Mouse (Mus musculus) left cerebral cortex, postnatal 4 days (tissue): ENCODE measurements around the gene Slc4a2. TPM values are rescaled to one million over a fixed set of nuclear protein-coding genes. Genes with fewer than 3 reads are reported as not detected.
A peak's percentile ranks its signal among the peaks of the same experiment; 100 is the strongest.
"Not testable (repeated sequence)": the region's sequence is repeated elsewhere in the genome, so short reads cannot be mapped to it uniquely, and the experiment has no call there.

Experiments used
- DNase-seq: peaks from one replicate; pipeline ENCODE4 v3.0.0-alpha.2; 2022
- intact Hi-C: fragments of 180-260 bp; cut with DNase I; formaldehyde crosslinking; loops from one replicate; pipeline ENCODE4 v1.15.1; 2025
- total RNA-seq, 2 experiments: library from RNA; stranded (reverse); gene quantifications; 2 replicates each; pipeline ENCODE4 v1.2.3; 2021

Slc4a2 gene
- total RNA-seq, 2 experiments from 2014 or later: 26.9 to 30.4 TPM

DNA sequence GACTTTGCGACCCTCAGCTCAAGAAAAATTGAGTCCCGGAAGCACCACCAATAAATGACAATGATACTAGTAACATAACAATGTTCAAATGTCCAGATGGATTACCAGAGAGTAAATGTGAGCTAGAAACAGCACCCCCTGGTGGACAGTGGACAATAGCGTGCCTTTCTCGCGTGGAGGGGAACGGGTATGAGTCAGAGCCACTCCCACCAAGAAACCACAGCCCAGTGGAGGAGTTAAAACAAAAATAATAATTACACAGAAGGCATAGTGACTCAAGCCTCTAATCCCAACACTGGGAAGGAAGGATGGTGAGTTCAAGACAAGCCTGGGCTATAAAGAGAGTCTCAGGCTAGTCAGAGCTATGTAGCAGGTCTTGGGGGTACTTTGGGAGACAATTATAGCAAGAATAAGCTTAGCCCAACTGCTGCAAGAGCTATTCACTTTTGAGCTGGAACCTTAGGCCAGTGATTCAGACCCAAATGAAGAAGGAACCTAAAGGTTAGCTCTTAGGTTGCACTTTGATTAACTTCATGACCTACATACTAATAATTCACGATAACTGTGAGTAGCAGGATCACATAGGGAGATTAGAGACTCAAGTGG is 30.1 kb upstream of the Slc4a2 start, which contains the start of gene Abcb8:
TSS of gene Abcb8 (plus strand) at position 272 of the 606 bp plus-strand sequence.
- intact Hi-C loops: no loop called here
- peak; percentile 84 for DNase-seq

DNA sequence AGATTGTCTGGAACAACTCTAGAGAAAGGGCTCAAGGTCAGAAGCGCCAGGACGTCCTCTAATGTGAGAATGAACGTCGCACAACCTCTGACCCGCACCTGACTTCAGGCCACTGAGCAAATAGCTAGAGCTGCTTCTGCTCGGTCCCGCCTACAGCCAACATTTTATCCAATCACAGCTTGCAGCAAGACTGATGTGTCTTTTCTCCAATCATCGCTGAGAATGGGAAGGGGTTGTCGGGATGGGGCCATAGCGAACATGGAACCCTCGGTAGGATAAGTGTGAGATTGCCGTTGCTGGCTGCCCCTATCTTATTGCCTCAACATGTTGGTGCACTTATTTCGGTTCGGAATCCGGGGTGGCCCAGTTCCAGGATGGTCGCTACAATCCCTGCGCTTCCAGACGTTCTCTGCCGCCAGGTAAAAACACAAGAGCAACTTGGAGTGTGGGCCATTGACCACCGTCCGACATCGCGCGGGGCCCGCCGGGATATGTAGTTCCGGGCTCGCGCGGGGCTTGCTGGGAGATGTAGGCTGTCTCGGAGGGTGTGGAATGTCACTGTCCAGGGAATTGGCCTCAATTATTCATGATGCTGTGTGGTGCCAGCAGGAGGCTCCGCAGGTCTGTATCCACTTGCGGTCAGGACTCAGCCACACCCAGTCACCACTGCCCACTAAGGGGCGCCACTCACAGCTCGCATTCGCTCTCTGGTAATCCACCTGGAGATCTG is 29.3 kb upstream of the Slc4a2 start:
- intact Hi-C loops: no loop called here
- peak; percentile 92 for DNase-seq

- DNase-seq, intact Hi-C loops: not testable (repeated sequence)
Observed at GRCm38 (mm10) chr5:24396254-24396653, 27.4 kb upstream of the Slc4a2 start.

- no peak for DNase-seq
- intact Hi-C loops: no loop called here
Observed at GRCm38 (mm10) chr5:24399686-24400085, 24.0 kb upstream of the Slc4a2 start.

DNA sequence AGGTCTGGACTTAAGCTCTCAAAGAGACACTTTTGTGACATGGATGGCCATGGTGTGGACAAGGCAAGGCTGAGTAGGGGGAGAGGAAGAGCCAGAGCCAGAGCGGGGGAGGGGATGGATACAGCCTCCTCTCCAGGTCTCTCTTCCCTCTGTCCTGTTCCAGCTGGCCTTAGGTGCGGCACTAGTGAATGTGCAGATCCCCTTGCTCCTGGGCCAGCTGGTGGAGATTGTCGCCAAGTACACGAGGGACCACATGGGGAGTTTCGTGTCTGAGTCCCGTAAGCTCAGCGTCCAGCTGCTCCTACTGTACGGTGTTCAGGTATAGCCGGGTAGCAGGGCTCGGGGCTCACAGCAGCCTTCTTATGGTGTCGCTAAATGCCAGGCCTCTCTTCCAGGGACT is 23.3 kb upstream of the Slc4a2 start:
- intact Hi-C loops: no loop called here
- no peak for DNase-seq

GRCm38 (mm10) chr5:24400911-24401605 is 22.6 kb upstream of the Slc4a2 start:
- intact Hi-C loops: no loop called here
- DNase-seq: no peak

DNA sequence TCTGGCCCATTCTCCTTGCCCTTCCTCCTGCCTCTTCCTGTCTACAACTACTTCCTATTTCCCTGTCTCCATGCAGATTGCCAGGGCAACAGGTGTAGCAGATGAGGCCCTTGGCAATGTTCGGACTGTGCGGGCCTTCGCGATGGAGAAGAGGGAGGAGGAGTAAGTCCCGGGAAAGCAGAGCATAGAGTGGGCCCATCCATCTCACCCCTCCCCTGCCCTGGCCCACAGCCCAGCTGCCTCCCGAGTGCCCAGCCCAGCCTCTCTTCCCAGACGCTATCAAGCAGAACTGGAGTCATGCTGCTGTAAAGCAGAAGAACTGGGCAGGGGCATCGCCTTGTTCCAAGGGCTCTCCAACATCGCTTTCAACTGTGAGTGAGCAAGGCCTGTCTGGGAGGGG is 21.7 kb upstream of the Slc4a2 start:
- intact Hi-C loops: no loop called here
- DNase-seq: peak; percentile 90

DNA sequence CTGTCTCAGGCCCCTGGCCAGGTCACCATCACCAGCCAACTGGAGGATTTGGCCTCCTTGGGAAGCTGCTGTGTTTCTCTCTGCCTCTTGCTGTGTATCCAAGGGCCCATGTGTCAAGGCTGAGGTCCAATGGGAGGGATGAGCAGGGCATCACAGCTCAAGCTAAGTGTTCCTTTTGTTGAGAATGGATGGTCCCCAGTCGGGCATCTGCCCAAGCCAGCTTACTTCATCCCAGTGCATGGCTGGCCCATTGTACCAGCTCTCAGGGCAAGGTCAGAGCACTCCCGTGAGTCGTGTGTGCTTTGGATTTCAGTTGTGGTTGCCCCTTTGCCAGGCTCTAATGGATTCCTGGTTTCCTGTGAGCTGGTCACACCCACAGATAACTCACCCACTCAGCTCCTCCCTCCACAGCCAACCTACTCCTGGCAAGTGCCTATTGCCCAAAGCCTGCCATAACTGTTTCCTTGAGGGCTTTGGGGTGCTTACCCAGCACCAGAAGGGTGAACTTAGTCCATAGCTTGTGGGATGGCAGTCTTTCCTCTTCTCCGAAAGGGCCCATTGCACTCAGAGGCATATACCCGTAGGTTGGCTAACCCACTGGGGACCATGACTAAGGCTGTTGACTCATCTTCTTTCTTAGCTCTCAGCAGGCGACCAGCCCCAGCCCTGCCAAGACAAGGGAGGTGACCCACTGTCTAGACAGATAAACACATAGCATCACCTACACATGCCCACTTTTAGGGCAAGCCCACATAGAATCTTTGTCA is 18.9 kb upstream of the Slc4a2 start:
- DNase-seq: no peak

GRCm38 (mm10) chr5:24405389-24405876 is 18.2 kb upstream of the Slc4a2 start:
- DNase-seq: no peak
- intact Hi-C loops: no loop called here

More for the DNA sequence above, 18.9 kb upstream of the Slc4a2 start:
- intact Hi-C loops: no loop called here

DNA sequence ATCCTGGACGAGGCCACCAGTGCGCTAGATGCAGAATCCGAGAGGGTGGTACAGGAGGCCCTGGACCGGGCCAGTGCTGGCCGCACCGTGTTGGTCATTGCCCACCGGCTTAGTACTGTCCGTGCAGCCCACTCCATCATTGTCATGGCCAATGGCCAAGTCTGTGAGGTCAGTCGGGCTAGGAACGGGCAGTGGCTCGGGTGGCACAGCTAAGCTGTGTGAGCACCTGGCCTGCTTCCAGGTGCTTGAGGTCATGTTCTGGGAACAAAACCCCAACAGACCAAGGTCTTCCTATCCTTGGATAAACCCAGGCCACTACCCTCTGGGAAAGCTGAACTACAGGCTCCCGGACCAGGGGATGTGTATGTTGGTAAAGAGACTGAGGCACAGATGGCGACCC is 15.0 kb upstream of the Slc4a2 start:
- intact Hi-C loops: no loop called here
- DNase-seq: no peak

- no peak for DNase-seq
- intact Hi-C loops: no loop called here
Observed at GRCm38 (mm10) chr5:24409466-24409865, 14.2 kb upstream of the Slc4a2 start.

DNA sequence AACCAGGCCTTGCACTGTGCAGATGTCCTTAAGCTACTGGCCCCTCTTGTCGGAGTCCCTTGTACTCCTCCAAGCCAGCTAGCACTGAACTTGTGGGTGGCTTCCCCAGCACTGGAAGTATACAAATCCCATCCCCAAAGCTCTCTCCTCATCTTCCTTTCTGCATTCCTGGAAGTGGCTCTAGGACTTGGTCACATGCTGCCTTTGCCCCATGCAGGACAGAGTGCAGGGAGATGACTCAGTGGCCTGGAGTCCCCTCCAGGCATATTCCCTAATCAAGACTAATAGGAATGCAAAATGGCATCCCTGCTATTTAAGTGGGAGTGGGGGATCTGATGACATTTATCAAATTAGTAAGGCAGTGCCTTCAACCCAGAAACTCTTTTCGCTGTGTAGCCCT is 11.6 kb upstream of the Slc4a2 start:
- intact Hi-C loops: no loop called here
- no peak for DNase-seq

GRCm38 (mm10) chr5:24413042-24413693 is 10.5 kb upstream of the Slc4a2 start, which contains the start of gene Asic3:
Asic3 (plus strand) TSS chr5:24413392.
- intact Hi-C loops: no loop called here
- DNase-seq: no peak

GRCm38 (mm10) chr5:24413938-24414337 is 9.7 kb upstream of the Slc4a2 start:
- DNase-seq: no peak
- intact Hi-C loops: no loop called here

DNA sequence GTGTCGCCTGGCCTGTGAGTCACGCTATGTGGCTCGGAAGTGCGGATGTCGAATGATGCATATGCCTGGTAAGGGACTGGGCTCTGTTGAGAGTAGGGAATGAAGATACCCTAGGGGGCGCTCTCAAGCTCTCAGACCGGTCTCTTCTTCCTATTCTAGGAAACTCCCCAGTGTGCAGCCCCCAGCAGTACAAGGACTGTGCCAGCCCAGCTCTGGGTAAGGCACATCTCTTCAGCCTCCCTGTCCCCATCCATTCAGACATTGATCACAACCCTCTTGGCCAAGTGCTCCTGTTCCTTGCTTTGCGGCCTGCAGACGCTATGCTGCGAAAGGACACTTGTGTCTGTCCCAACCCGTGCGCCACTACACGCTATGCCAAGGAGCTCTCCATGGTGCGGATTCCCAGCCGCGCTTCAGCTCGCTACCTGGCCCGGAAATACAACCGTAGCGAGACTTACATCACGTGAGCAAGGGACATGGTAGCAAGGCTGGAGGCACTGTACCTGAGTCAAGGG is 7.4 kb upstream of the Slc4a2 start:
- intact Hi-C loops: no loop called here
- peak; percentile 71 for DNase-seq

GRCm38 (mm10) chr5:24417587-24417986 is 6.0 kb upstream of the Slc4a2 start:
- DNase-seq: no peak
- intact Hi-C loops: no loop called here

DNA sequence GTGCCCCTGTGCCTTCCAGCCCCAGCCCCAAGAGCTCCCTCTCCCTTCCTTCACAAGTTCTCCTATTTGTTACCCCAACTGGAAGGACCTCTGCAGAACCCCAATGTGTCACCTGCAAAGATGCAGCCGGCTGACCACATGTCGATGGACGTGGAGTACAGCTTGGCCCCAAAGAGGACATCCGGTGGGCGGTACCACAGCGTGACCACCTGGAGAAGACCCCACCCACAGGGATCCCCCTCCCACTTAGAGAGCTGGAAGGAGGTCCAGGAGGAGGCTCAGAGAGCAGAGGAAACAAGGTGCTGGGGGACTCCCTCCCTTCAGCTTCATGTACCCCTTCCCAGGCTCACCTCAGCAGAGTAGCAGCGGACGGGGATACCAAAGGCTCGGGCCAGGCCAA is 3.3 kb upstream of the Slc4a2 start:
- intact Hi-C loops: no loop called here
- no peak for DNase-seq

DNA sequence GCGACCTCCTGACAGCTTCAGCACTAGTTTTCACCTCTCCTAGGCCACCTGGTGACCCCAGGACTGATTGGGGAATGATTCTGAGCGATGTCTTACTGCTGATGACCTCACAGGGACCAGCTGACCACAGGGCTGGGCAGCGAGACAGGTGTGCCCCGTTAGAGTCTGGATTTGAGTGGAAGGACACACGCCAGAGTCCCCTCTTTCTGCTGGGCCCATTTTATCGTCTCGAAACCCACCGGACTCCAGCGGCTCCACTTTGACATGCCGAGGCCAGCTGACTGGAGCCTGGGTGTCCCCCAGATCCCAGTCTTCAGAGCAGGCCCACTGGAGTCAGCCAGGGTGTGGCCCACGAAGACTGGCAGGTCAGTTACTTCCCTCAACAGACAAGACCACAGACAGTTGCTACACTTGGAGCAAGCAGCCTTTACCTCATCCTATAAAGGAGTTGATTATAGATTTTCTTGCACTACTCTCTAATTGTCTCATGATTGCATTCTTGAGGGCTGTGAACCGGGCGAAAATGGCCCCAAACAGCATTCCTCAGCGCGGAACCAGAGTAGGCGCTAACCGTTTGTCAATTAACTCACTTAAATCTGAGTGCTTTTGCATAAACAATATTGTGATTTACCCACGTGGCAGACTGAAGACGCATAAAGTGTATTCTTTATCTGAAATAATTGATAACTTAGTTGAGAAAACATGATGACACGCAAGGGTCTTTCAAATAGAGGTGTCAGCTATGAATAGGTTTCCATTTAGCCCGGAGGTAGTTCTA is 556 bp downstream of the Slc4a2 start:
- DNase-seq: no peak
- intact Hi-C loops: no loop called here

- intact Hi-C loops: no loop called here
- peak; percentile 76 for DNase-seq
Observed at GRCm38 (mm10) chr5:24424861-24425411, 1.3 kb downstream of the Slc4a2 start.
